In genomic region chr3:95906860-95907259, GRCm38 (mm10) we compare ENCODE assay signal across 8 mouse cellular contexts. TPM values are rescaled to one million over a fixed set of nuclear protein-coding genes. Genes with fewer than 3 reads are reported as not detected.
DNase-seq lines count a peak whose midpoint lies in the region; ATAC-seq lines count a peak whose summit lies in the region.

No protein-coding gene starts in this region.

- 0% methylated on average over 12 of the region's 12 CpGs for WGBS in heart, embryonic 15.5 days
- WGBS in stomach, embryonic 16.5 days: under 1% methylated on average over 12 of the region's 12 CpGs

- no peak for ATAC-seq in heart, embryonic 15.5 days (replicated peaks; ENCODE audit: insufficient number of reproducible peaks, insufficient read depth, low FRiP score, low read depth)
- peak; percentile 67 for ATAC-seq in megakaryocyte progenitor cell, adult 5-6 weeks (replicated peaks; ENCODE audit: poor library complexity)
- ATAC-seq in stomach, embryonic 16.5 days (ENCODE audit: insufficient read depth, low FRiP score): no peak

- H3K27me3 ChIP-seq in heart, embryonic 15.5 days: no peaks in the 10 kb centered on the region
- H3K27me3 ChIP-seq in stomach, embryonic 16.5 days (ENCODE audit: control insufficient read depth, insufficient read depth, low read length): no peaks in the 10 kb centered on the region

- H3K9me3 ChIP-seq in heart, embryonic 15.5 days (replicated peaks): no peaks in the 10 kb centered on the region
- no peaks in the 10 kb centered on the region for H3K9me3 ChIP-seq in stomach, embryonic 16.5 days (replicated peaks; ENCODE audit: control insufficient read depth, low read length)

- H3K27ac ChIP-seq in heart, embryonic 15.5 days: no peak overlapping the region
- no peak overlapping the region for H3K27ac ChIP-seq in stomach, embryonic 16.5 days (ENCODE audit: low read length)

- H3K36me3 ChIP-seq in heart, embryonic 15.5 days: no peaks in the 10 kb centered on the region
- no peaks in the 10 kb centered on the region for H3K36me3 ChIP-seq in stomach, embryonic 16.5 days (ENCODE audit: control insufficient read depth, insufficient read depth, low read length)

- H3K4me3 ChIP-seq in heart, embryonic 15.5 days: peak overlapping the region; percentile 47
- H3K4me3 ChIP-seq in stomach, embryonic 16.5 days (replicated peaks; ENCODE audit: low read length): peak overlapping the region; percentile 24

- H3K9ac ChIP-seq in heart, embryonic 15.5 days: 0 out of 2 replicates have a peak overlapping the region, but pooled peaks have one; percentile 13
- no peak overlapping the region for H3K9ac ChIP-seq in stomach, embryonic 16.5 days (ENCODE audit: low read length)

- H3K4me1 ChIP-seq in heart, embryonic 15.5 days (replicated peaks): peaks cover 39% of the 10 kb centered on the region
- H3K4me1 ChIP-seq in stomach, embryonic 16.5 days (ENCODE audit: control insufficient read depth, insufficient read depth, low read length): peaks cover 17% of the 10 kb centered on the region

- intact Hi-C loops in left cerebral cortex, postnatal 36 days (cut with DNase I): loop anchor here (1.0 to 2.0 kb wide), 2 partner anchors 25 to 46 kb away; partner anchors contain the start of gene Ciart

- peak; percentile 42 for DNase-seq in right cerebral cortex, postnatal 14 days
- DNase-seq in right cerebral cortex, postnatal 25 days: no peak
- peak; percentile 45 to 47 for DNase-seq in cerebellum, postnatal 36 days
- peak; percentile 55 to 80 for DNase-seq in kidney, postnatal 36 days
- DNase-seq in left cerebral cortex, postnatal 36 days (ENCODE audit: low spot score in 2 of 2): no peak

- H3K4me2 ChIP-seq in heart, embryonic 15.5 days: peak overlapping the region; percentile 77
- peak overlapping the region; percentile 61 for H3K4me2 ChIP-seq in stomach, embryonic 16.5 days (ENCODE audit: low read depth, low read length)

RNA-seq across cellular contexts. Expression of gene Car14, which starts 2.4 kb away (rescaled TPM):
- polyA plus RNA-seq in heart, embryonic 15.5 days (2015; fragmentation: Nextera tagmentation; extraction: Ambion mirVana): 46.9 and 55.7 TPM in 2 replicates
- total RNA-seq in megakaryocyte progenitor cell, adult 5-6 weeks (2015): not detected in 2 replicates
- not detected in 2 replicates for total RNA-seq in megakaryocyte progenitor cell, adult 5-6 weeks (2017)
- 2.4 and 2.9 TPM in 2 replicates for polyA plus RNA-seq in stomach, embryonic 16.5 days (2015; fragmentation: Nextera tagmentation; extraction: Ambion mirVana)
- 10 to 100 TPM in 1 of 2 experiments, 1 to 10 TPM in 1; 8.8 to 10.6 TPM for total RNA-seq in left cerebral cortex, postnatal 36 days (2021)

RNA-seq across cellular contexts. Expression of gene Aph1a, which starts 13.1 kb away (rescaled TPM):
- polyA plus RNA-seq in heart, embryonic 15.5 days (2015; fragmentation: Nextera tagmentation; extraction: Ambion mirVana): 33.3 and 35.8 TPM in 2 replicates
- total RNA-seq in megakaryocyte progenitor cell, adult 5-6 weeks (2015): 30.6 and 30.8 TPM in 2 replicates
- total RNA-seq in megakaryocyte progenitor cell, adult 5-6 weeks (2017): 34.9 and 35.1 TPM in 2 replicates
- 33.9 and 34.6 TPM in 2 replicates for polyA plus RNA-seq in stomach, embryonic 16.5 days (2015; fragmentation: Nextera tagmentation; extraction: Ambion mirVana)
- 10 to 100 TPM; 61.8 to 75.2 TPM for total RNA-seq in left cerebral cortex, postnatal 36 days (2021)

RNA-seq across cellular contexts. Expression of gene BC028528, which starts 15.1 kb away (rescaled TPM):
- 38.4 and 43.5 TPM in 2 replicates for polyA plus RNA-seq in heart, embryonic 15.5 days (2015; fragmentation: Nextera tagmentation; extraction: Ambion mirVana)
- total RNA-seq in megakaryocyte progenitor cell, adult 5-6 weeks (2015): 55.1 and 62.0 TPM in 2 replicates
- total RNA-seq in megakaryocyte progenitor cell, adult 5-6 weeks (2017): 63.3 and 68.9 TPM in 2 replicates
- 28.8 and 30.0 TPM in 2 replicates for polyA plus RNA-seq in stomach, embryonic 16.5 days (2015; fragmentation: Nextera tagmentation; extraction: Ambion mirVana)
- 1 to 10 TPM; 3.4 to 5.5 TPM for total RNA-seq in left cerebral cortex, postnatal 36 days (2021)

RNA-seq across cellular contexts. Expression of gene Anp32e, which starts 22.2 kb away (rescaled TPM):
- 183 and 187 TPM in 2 replicates for polyA plus RNA-seq in heart, embryonic 15.5 days (2015; fragmentation: Nextera tagmentation; extraction: Ambion mirVana)
- 101 and 132 TPM in 2 replicates for total RNA-seq in megakaryocyte progenitor cell, adult 5-6 weeks (2015)
- 384 and 526 TPM in 2 replicates for total RNA-seq in megakaryocyte progenitor cell, adult 5-6 weeks (2017)
- polyA plus RNA-seq in stomach, embryonic 16.5 days (2015; fragmentation: Nextera tagmentation; extraction: Ambion mirVana): 156 and 167 TPM in 2 replicates
- total RNA-seq in left cerebral cortex, postnatal 36 days (2021): 10 to 100 TPM; 87.9 to 91.2 TPM

RNA-seq across cellular contexts. Expression of gene Ciart, which starts 24.8 kb away (rescaled TPM):
- 3.6 and 4.7 TPM in 2 replicates for polyA plus RNA-seq in heart, embryonic 15.5 days (2015; fragmentation: Nextera tagmentation; extraction: Ambion mirVana)
- total RNA-seq in megakaryocyte progenitor cell, adult 5-6 weeks (2015): 0.56 and 1.3 TPM in 2 replicates
- 2.8 and 3.3 TPM in 2 replicates for total RNA-seq in megakaryocyte progenitor cell, adult 5-6 weeks (2017)
- polyA plus RNA-seq in stomach, embryonic 16.5 days (2015; fragmentation: Nextera tagmentation; extraction: Ambion mirVana): 3.8 and 5.2 TPM in 2 replicates
- 10 to 100 TPM; 18.6 to 26.6 TPM for total RNA-seq in left cerebral cortex, postnatal 36 days (2021)

Comparison
In these comparisons a context has a peak if more than half of its experiments do, and no peak if none do; other contexts are left out.
1. DNase-seq: peak in right cerebral cortex, postnatal 14 days (single experiment), cerebellum, postnatal 36 days (2 of 2) and kidney, postnatal 36 days (2 of 2); none in right cerebral cortex, postnatal 25 days (single experiment) and left cerebral cortex, postnatal 36 days (0 of 2).
2. RNA of gene Car14, which starts 2.4 kb away (total RNA-seq): 8.8 to 10.6 TPM in left cerebral cortex, postnatal 36 days; not detected in megakaryocyte progenitor cell, adult 5-6 weeks; every median in the first group is over 4 times any median in the second.
3. RNA of gene BC028528, which starts 15.1 kb away (total RNA-seq): 55.1 to 68.9 TPM in megakaryocyte progenitor cell, adult 5-6 weeks; 3.4 to 5.5 TPM in left cerebral cortex, postnatal 36 days; every median in the first group is over 4 times any median in the second.